Mouse (Mus musculus) MEL (cell line): ENCODE results near the gene Hdac7.

Source experiments
- CHD2 ChIP-seq: IDR thresholded peaks from 2 replicates; pipeline ENCODE4 v1.6.1; 2011; ENCODE audit warnings: low read length, improper control_type of control experiment
- CTCF ChIP-seq, 3 experiments: IDR thresholded peaks in 2 of 3; conservative IDR thresholded peaks in 1 of 3; 2 replicates each; pipeline ENCODE4 v1.5.1; 2011 to 2012; ENCODE audit warnings: low read length in 3 of 3, low read depth in 2 of 3, mild to moderate bottlenecking in 2 of 3, improper control_type of control experiment in 1 of 3, inconsistent platforms in 1 of 3, mixed read lengths in 1 of 3, moderate library complexity in 1 of 3; ENCODE audit not compliant: control insufficient read depth in 1 of 3, insufficient read depth in 1 of 3, poor library complexity in 1 of 3, severe bottlenecking in 1 of 3
- E2F4 ChIP-seq: IDR thresholded peaks from 2 replicates; pipeline ENCODE4 v1.6.1; 2011; ENCODE audit warnings: low read depth, low read length, improper control_type of control experiment, borderline replicate concordance
- GATA1 ChIP-seq: IDR thresholded peaks from 2 replicates; pipeline ENCODE4 v1.6.1; 2011; ENCODE audit warnings: low read depth, low read length, improper control_type of control experiment
- HCFC1 ChIP-seq: IDR thresholded peaks from 2 replicates; pipeline ENCODE4 v1.6.1; 2012; ENCODE audit warnings: low read depth, mild to moderate bottlenecking, inconsistent platforms, low read length, improper control_type of control experiment, moderate library complexity
- MAZ ChIP-seq: IDR thresholded peaks from 2 replicates; pipeline ENCODE4 v1.6.1; 2012; ENCODE audit warnings: low read depth, mild to moderate bottlenecking, inconsistent platforms, low read length, improper control_type of control experiment
- POLR2A ChIP-seq, 2 experiments: IDR thresholded peaks; 2 replicates each; pipeline ENCODE4 v1.6.1; 2011 to 2012; ENCODE audit warnings: low read length in 2 of 2, mild to moderate bottlenecking in 2 of 2, control low read depth in 1 of 2, improper control_type of control experiment in 1 of 2, low read depth in 1 of 2, moderate library complexity in 1 of 2; ENCODE audit not compliant: control insufficient read depth in 1 of 2, insufficient read depth in 1 of 2, poor library complexity in 1 of 2
- POLR2AphosphoS2 ChIP-seq: IDR thresholded peaks from 2 replicates; pipeline ENCODE4 v1.6.1; 2011; ENCODE audit warnings: low read length, improper control_type of control experiment
- RAD21 ChIP-seq: IDR thresholded peaks from 2 replicates; pipeline ENCODE4 v1.6.1; 2011; ENCODE audit warnings: mild to moderate bottlenecking, low read depth, low read length, improper control_type of control experiment
- USF1 ChIP-seq: IDR thresholded peaks from 2 replicates; pipeline ENCODE4 v1.6.1; 2014; ENCODE audit warnings: low read depth, mild to moderate bottlenecking, inconsistent platforms, low read length, improper control_type of control experiment, moderate library complexity

- TF ChIP-seq CTCF (IDR thresholded peaks at IDR 0.05 in 2 of 3, conservative IDR thresholded peaks at IDR 0.05 in 1 of 3; ENCODE audit: control insufficient read depth in 1 of 3, insufficient read depth in 1 of 3, low read depth in 2 of 3, low read length in 3 of 3, poor library complexity in 1 of 3, severe bottlenecking in 1 of 3) (no peak), MAZ (no peak), POLR2A (IDR thresholded peaks at IDR 0.05; ENCODE audit: control insufficient read depth in 1 of 2, insufficient read depth in 1 of 2, low read depth in 1 of 2, low read length in 2 of 2, poor library complexity in 1 of 2) (no peak), USF1 (no peak), GATA1 (no peak), RAD21 (no peak), E2F4 (no peak), CHD2 (no peak), POLR2AphosphoS2 (0 out of 2 replicates have a peak, but pooled peaks have one; percentile 2), HCFC1 (no peak)
Measured at GRCm38 (mm10) chr15:97801811-97802210, 42.5 kb downstream of the Hdac7 start.
